Mouse (Mus musculus): ENCODE data around the gene Jakmip3.

Jakmip3 gene

DNA sequence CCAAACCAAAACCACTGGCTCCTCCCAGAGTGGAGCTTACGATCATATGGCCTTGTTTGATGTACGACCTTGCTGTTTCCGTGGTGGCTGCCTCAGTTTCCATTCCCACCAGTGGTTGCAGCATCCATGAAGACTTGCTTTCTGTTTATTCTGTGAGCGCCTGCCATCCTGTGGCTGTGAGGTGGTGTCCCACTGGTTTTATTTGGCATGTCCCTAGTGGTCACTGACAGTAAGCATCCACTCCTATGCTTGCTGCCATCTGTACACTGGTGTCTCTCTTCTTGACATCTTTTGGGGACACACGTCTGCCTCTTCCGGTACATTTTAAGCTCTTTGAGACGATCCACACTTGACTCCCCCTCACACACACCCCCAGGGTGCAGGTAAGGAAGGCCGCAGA is 7.2 kb downstream of the Jakmip3 start:
- DNase-seq (ENCODE audit: low spot score) = no peak

DNA sequence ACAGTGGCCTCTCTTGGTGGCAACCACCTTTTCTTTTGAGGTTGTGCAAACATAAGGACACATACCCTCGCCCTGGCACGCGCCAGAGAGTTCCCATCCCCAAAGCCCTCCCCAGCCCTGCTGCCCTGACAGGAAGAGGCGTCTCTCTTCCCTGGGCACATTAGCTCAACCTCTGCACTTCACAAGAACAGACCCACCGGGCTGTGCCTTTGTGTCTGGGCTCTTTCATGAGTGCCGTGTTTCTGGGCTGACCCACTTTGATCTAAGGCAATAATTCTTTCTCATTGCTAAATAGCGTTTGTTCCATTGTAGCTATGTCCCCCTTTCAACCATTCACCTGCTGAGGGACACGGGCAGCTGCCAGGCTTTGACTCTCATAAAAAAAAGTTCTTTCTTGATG is 7.8 kb downstream of the Jakmip3 start:
- no peak for DNase-seq (ENCODE audit: low spot score)

DNA sequence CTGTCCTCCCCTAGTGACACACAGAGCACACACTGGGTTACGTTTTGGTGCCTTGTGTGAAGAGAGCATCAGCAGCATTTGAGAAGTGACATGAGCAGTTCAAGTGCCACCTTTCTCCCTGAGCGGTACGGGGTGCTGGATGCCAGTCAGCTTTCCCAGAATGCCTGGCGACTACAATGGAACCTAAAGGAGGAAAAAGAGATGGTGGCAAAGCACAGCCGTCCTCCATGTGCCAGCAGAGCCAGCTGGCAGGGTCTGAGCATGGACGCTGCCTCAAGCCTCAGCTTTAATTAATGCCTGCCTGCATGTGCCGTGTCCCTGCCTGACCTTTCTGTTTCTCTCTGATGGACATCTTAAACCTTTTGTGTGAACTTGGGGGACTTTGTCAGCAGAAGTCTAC is 15.3 kb downstream of the Jakmip3 start:
- no peak for DNase-seq (ENCODE audit: low spot score)

- DNase-seq (ENCODE audit: low spot score) = no peak
These were observed 16.6 kb downstream of the Jakmip3 start for GRCm38 (mm10) chr7:138957106-138957505.

GRCm38 (mm10) chr7:138959747-138960146 is 19.2 kb downstream of the Jakmip3 start:
- no peak for DNase-seq (ENCODE audit: low spot score)

DNA sequence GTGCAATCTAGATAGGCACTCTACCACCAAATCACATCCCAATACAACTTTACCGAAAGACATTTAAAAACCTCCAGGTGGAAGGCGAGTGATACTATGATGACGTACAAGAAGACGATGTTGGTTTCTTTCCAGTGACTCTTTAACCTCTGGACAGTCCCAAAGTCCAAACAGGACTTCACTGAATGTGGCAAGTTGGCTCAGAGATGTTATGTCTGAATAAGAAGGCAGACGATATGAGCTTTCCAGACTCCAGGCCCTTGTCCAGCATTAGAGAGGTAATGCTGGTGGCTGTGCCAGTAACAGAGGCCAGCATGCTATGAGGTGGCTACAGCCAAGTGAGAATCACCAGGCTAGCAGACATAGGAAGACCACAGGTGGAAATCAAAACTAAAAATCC is 23.2 kb downstream of the Jakmip3 start:
- DNase-seq (ENCODE audit: low spot score) = no peak

GRCm38 (mm10) chr7:138968010-138968620 is 27.6 kb downstream of the Jakmip3 start:
- DNase-seq (ENCODE audit: low spot score) = no peak

DNA sequence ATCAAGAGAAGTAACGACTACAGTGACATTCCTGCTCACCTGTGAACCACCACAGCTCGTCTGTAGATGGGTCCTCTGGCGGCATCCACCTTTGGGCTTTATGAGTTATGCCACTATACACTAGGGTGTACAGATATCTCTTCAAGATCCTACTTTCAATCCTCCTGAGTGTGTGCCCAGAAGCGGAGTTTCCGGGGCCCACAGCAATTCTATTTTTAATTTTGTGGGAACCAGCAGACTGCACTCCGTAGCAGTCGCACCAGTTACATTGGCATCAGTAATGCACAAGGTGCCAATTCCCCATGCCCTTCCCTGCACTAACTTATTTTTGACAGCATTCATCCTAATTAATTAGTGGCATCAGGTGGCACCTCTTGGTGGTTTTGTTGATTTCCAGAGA is 37.0 kb downstream of the Jakmip3 start:
- DNase-seq (ENCODE audit: low spot score) = no peak

DNA sequence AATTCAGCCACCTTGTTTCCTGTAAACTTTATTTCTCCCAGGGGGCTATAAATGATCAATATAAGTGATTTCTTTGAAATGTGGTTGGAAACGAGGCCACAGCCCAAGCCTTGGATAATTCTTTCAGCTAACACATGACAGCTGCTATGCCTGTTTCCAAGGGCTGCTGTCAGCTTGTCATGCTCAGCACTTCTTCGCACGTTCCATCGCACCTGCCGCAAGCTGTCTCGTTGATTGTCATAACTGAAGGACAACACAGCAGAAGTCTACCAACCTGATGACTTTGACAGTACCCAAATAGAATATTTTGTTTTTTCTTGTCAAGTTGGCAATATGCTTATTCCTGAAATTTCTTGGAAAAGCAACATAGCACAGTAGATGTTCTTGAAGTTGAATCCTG is 44.0 kb downstream of the Jakmip3 start:
- DNase-seq (ENCODE audit: low spot score) = no peak

GRCm38 (mm10) chr7:138989156-138989555 is 48.6 kb downstream of the Jakmip3 start:
- DNase-seq (ENCODE audit: low spot score) = no peak

DNA sequence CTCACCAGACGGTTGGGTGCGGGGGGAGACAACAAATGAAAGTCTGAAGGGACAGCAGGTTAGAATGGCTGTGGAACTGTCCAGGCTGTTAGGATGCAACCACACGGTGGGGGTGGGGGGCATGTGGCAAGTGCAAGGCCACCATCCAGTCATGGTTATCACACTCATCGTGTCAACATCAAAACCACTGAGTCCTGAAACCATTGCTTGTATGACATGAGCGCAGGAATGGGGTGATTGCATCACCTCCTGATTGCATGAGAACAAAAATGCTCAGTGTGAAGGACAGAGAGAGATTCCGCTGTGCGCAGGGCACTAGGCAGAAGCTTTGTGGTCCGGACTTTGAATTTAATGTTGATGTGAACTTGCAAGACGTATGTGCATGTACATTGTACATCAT is 62.2 kb downstream of the Jakmip3 start:
- no peak for DNase-seq (ENCODE audit: low spot score)

GRCm38 (mm10) chr7:139003250-139003649 is 62.7 kb downstream of the Jakmip3 start:
- DNase-seq (ENCODE audit: low spot score) = no peak

DNA sequence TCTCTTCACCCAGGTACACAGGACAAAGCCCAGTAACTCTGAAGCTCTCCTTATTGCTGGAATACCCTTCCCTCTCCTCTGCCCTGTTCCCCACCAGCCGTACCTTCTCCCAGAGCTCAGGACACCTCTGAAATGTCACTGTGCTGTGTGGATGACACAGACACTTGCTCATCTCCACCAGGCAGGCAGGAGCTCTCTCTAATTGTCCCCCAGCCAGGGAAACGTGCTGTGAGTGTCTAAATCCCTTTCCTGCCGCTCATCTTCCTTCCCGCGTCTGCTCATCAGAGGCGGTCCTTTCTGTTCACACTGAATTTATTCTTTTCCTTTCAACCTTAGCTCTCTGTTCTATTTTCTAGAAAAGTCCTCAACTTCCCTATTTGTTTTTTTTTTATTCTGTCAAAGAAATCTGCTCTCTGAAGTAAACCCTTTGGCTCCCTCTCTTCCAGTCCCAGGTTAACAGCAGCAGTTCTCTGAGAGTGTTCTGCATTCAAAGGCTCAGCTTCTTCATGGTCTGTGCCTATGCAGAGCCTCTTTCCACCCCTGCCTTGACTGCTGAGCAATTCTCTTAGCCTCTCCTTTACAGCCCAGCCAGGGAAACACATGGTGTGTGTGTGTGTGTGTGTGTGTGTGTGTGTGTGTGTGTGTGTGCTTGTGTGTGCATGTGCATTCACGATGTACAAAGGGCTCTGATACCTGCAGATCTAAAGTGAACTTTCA is 69.4 kb downstream of the Jakmip3 start:
- no peak for DNase-seq (ENCODE audit: low spot score)

DNA sequence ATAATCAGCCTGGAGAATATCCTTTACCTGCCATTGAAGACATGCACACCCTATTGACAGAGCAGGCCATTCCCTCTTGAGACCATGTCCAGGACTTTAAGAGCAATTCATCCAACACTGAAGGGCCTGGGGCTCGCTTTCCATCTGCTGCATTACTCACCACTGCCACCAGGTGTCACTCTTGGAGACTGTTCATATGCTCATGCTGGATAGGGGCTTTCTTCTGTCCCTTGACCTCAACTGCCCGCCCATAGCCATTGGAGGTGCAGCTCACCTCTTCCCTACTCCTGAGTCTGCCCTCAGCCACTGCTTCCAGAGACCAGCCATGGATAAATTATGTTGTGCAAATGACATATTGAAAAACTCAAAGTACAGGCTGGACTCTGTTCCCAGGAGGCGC is 70.5 kb downstream of the Jakmip3 start:
- peak; percentile 57 for DNase-seq (ENCODE audit: low spot score)

GRCm38 (mm10) chr7:139011586-139011985 is 71.1 kb downstream of the Jakmip3 start:
- no peak for DNase-seq (ENCODE audit: low spot score)

- no peak for DNase-seq (ENCODE audit: low spot score)
These were observed 72.3 kb downstream of the Jakmip3 start for GRCm38 (mm10) chr7:139012767-139013369.

GRCm38 (mm10) chr7:139015143-139015542 is 74.6 kb downstream of the Jakmip3 start:
- no peak for DNase-seq (ENCODE audit: low spot score)

DNA sequence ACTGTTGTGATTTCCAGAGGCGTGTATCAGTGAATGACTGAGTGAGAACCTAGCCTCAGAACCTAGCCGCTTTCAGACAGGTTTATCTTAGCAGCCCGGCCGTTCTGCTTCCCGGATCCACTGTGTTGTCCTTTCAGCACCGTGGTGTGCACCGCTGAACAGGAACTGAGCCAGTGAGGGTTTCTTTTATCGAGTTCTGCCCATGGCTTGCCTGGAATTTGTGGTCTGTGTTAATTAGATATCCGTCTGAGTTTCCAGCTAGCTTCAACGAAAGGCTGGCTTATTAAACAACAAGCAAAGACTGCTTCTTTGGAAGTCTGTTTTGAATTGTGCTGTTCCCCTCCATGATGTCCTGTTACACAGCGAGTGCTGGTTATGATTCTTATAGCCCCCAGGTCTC is 75.8 kb downstream of the Jakmip3 start:
- no peak for DNase-seq (ENCODE audit: low spot score)

GRCm38 (mm10) chr7:139017249-139017903 is 76.8 kb downstream of the Jakmip3 start:
- DNase-seq (ENCODE audit: low spot score) = no peak

DNA sequence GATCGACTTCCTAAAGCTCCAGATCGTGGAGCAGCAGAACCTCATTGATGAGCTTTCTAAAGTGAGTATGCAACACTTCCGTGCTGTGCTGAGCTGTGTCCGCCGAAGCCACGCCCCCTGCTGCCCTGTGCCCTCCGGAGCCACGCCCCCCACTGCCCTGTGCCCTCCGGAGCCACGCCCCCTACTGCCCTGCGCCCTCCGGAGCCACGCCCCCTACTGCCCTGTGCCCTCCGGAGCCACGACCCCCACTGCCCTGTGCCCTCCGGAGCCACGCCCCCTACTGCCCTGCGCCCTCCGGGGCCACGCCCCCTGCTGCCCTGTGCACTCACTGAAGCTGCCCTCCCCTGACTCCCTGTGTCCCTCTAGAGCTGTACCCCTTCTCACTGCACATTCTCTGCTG is 80.4 kb downstream of the Jakmip3 start:
- DNase-seq (ENCODE audit: low spot score) = no peak

DNA sequence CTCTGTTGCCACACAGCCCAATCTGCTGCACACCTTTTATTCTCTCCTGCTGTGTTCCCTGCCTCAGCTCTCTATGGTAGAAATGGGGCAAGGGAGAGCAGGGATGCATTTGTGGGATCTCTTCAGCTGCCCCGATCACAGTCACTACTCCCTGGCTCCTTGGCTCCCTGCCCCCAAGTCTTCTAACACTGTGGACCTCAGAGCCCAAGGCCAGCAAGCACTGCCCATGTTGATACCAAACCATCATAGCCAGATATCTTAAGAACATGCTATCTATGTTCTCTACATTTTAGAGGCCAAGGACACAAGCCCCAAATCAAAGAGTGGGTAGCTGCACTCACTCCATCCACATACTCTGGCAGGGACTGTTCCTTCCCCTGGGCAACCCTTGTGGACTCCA is 80.8 kb downstream of the Jakmip3 start:
- no peak for DNase-seq (ENCODE audit: low spot score)

GRCm38 (mm10) chr7:139027136-139027535 is 86.6 kb downstream of the Jakmip3 start:
- DNase-seq (ENCODE audit: low spot score) = no peak

DNA sequence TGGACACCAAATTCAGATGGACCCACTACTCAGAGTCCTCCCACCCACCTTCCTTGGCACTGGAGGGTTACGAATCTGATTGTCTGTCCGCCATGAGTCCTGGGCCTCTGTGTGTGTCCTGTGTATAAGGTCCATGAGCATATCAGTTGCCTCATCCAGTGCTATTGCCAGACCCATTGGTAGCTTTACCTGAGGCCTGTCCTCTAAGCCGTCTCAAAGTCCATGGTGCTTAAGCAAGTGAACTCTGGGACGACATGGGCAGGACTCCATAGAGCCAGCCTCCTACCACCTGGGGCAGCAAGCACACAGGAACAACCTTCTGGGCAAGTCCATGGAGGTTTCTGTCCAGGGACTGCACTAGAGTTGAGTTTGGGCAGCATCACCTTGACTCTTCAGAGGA is 90.7 kb downstream of the Jakmip3 start:
- no peak for DNase-seq (ENCODE audit: low spot score)
